Mouse (Mus musculus) heart, postnatal 36 days (tissue): Measurements from ENCODE around the gene Ppp4r3a. TPM values are rescaled to one million over a fixed set of nuclear protein-coding genes. Genes with fewer than 3 reads are reported as not detected.
"Not testable (repeated sequence)": the region's sequence is repeated elsewhere in the genome, so short reads cannot be mapped to it uniquely, and the experiment has no call there.

Source experiments
- DNase-seq, 2 experiments: peaks; one replicate each; pipeline ENCODE4 v3.0.0; 2021 to 2022
- intact Hi-C: fragments of 180-260 bp; cut with DNase I; formaldehyde crosslinking; loops from one replicate; pipeline ENCODE4 v1.15.1; 2025
- total RNA-seq, 2 experiments: library from RNA; stranded (reverse); gene quantifications; 2 replicates each; pipeline ENCODE4 v1.2.3; 2021

The Ppp4r3a gene
- total RNA-seq, 2 experiments from 2014 or later = 21.7 to 26.6 TPM

GRCm38 (mm10) chr12:101013668-101014067 lies 69.8 kb downstream of the Ppp4r3a start:
- intact Hi-C loops, DNase-seq: not testable (repeated sequence)

DNA sequence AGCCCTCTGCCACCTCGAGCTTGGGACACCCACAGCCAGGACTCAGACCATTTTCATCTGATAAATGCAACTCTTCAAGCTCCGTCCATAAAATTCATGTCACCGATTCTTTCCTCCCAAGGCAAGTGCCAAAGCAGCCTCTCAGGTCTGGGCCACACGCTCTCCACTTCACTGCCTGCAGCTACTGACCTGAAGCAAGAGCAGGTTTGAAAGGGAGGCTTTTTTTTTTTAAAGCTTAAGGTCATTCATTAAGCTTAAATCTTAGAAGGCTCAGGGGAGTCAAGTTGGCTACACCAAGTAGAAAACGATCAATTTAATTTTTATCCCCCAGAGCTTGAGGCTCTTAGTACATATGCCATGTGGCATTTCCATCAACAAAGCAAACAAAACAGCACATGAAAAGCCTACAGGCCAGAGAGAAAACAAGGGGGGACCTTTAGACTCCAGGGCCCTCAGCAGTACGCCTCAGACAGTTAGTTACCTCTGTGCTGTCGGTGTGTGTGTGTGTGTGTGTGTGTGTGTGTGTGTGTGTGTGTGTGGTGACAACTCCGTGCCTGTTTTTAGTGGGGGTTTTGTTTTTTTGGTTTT lies 70.3 kb downstream of the Ppp4r3a start:
- DNase-seq = no peak
- intact Hi-C loops = no loop called here

- intact Hi-C loops = no loop called here
- DNase-seq = peak; percentile 51 to 59
These were observed 71.1 kb downstream of the Ppp4r3a start for GRCm38 (mm10) chr12:101012197-101013077.

DNA sequence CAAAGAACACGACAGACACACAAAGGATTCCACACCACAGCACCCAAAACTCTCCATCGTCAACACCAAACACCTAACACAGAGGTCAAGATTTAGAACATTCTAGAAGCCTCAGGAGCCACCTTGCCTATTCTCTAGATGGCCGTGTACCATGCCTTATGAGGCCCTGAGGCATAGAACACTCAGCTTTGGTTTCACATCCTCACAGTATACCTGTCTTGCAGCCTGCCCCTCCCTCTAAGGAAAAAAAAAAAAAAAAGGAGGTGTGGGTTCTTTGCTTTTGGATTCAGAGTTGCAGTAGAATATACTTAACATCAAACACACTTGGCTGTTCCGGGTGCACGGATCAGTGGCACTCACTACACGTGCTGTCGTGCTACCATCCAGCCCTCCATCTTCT lies 72.5 kb downstream of the Ppp4r3a start:
- intact Hi-C loops = no loop called here
- no peak for DNase-seq

GRCm38 (mm10) chr12:101010148-101010920 lies 73.2 kb downstream of the Ppp4r3a start:
- intact Hi-C loops = no loop called here
- DNase-seq = peak in 1 of 2 experiments; percentile 25

- intact Hi-C loops = no loop called here
- DNase-seq = no peak
These were observed 74.3 kb downstream of the Ppp4r3a start for GRCm38 (mm10) chr12:101009225-101009624.

- intact Hi-C loops = no loop called here
- no peak for DNase-seq
These were observed 74.9 kb downstream of the Ppp4r3a start for GRCm38 (mm10) chr12:101008648-101009047.

GRCm38 (mm10) chr12:101007968-101008481 lies 75.5 kb downstream of the Ppp4r3a start:
- intact Hi-C loops = no loop called here
- DNase-seq = no peak

- DNase-seq = no peak
- intact Hi-C loops = no loop called here
These were observed 76.1 kb downstream of the Ppp4r3a start for GRCm38 (mm10) chr12:101007427-101007826.

DNA sequence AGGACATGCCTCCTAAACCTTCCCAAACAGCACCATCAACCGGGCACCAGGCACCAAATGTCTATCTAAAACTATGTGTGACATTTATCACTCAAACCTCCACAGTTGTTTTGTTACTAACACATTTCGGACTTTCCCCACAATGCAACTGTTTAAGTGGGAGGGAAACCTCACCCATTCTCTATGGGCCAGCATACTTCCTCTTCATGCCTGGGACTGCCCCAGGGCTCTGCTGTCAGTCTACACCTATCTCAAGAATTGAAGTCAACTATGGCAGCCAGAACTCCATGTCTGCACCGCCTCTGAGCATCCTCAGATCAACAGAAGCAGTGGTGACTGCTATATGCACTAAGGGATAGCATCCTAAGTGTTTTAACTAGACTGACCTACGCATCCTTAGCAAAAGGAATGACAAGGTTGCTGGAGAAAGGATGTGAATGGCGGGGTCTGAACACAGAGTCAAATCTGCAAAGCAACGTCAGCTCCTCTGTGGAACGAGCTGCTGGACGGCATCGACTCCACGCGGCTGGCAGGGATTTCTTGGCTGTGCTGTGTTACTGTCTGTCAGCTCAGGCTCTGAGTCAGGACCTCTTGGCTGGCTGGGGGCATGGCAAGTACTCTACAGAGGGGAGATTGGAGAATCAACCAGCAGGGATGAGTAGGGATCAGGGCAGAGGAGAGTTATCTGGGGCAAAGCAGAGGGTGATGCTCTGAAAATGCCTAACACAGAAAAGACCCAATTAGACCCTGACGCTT lies 77.7 kb downstream of the Ppp4r3a start:
- intact Hi-C loops = no loop called here

DNA sequence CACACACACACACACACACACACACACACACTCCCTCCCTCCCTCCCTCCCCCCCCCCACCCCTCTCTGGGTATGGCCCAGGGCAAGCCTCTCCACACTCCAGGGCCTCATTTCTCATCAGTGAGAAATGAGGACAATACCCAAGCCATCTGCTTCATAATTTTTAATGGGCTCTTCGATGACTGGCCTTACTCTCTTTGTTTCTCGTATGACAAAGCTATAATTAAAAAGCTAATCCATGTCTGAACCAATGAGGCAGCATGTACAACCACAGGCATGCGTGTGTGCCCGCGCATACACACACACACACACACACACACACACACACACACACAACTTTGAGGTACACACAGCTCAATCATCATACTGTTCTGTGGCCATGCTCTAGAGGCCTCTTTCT lies 78.5 kb downstream of the Ppp4r3a start:
- DNase-seq = no peak
- intact Hi-C loops = no loop called here

More for the DNA sequence above, 77.7 kb downstream of the Ppp4r3a start:
- no peak for DNase-seq

GRCm38 (mm10) chr12:101002801-101003513 lies 80.5 kb downstream of the Ppp4r3a start:
- no peak for DNase-seq
- intact Hi-C loops = no loop called here

GRCm38 (mm10) chr12:100999061-100999954 lies 84.2 kb downstream of the Ppp4r3a start:
- intact Hi-C loops = no loop called here
- no peak for DNase-seq

GRCm38 (mm10) chr12:100998564-100998962 lies 84.9 kb downstream of the Ppp4r3a start:
- no peak for DNase-seq
- intact Hi-C loops = no loop called here

DNA sequence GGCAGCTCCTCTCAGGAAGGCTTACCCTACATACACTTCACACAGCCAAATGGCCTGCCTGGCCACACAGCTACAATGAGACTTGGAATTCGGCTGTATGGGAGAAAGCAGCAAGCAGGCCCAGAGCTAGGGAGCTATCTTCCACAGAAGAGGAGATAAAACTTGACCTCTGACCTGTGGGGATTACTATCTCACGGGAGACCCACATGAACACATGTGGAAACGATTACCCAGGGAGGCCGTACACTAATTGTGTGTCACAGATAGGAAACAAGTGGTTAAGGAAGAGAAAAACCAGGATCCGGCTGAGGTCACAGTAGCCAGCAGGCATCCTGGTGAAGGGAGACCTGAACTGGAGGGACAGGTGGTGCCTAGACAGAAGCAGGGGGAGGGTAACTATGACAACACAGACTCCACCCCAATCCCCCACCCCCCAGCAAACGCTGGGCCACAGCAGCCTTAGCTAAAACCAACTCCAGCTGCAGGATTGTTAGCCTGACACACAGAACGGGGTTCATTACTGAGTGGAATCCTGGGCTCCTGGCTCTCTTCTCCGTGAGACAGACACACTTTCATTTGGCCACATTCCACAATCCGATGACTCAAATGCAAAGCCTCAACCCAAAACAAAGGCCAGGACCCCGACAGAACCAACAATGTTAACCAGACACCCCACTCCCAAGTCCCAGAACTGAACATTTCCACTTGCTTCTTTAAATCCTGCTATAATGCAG lies 85.5 kb downstream of the Ppp4r3a start:
- intact Hi-C loops = no loop called here
- no peak for DNase-seq

DNA sequence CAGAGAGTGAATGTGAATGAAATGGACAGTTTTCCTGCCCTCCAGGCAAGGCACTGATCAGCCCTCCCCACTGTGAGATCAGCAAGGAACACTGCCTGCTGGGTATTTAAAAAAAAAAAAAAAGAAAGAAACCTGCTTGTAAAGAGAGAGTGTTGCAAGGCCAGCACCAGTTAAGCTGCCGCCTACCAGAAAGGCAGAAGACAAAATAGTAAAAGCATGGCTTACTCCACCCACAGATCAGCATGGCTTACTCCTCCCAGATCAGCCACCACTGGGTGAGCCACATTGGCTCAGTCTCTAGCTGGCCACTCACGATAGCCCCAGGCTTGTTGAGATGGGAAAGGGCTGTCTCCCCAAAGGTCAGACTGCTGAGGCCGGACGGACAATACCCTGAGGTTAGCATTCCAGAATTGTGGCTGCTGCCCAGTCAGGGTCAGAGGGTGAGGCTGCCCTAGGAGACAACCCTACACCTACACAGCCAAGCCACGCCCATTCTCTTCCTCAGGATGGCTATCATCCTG lies 87.1 kb downstream of the Ppp4r3a start:
- intact Hi-C loops = no loop called here

DNA sequence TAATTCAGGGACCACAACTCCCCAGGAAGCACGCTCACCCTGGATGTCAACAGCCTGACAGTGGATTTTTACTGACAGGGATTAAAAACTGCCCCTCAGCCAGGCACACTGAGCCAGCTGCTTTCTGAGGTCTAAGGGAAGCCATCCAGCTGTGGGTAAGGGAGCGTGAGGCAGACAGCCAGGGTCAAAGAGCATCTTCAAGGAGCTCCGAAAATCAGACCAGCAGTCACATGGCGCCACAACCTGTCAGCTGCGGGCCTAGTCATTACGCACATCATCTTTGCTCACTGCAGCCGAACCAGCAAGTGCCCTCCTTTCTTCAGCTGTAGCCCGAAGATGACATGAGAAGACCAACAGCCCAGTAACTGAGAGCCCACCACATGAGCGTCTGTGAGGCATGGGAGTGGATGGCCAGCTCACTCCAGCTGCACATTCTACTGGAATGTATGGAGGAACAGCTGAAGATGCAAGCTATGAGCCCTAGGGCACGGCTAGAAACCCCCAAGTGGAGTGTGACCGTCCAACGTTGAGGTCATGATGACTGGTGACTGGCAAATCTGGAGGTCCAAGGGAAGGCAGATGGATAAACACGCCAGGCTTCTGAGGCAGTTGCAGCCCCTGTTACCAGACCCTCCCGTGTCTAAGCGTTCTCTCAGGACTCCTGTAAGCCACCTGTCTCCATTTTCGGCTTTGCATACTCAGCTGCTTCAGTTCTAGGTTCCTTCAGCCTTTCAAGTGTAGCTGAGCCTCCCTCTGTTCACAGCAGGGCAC lies 87.7 kb downstream of the Ppp4r3a start:
- intact Hi-C loops = no loop called here
- no peak for DNase-seq

More for the DNA sequence above, 87.1 kb downstream of the Ppp4r3a start:
- DNase-seq = no peak
